Mouse (Mus musculus) T-cell, adult 66 days (primary cell): ENCODE results near the gene Rffl. TPM values are rescaled to one million over a fixed set of nuclear protein-coding genes. Genes with fewer than 3 reads are reported as not detected.

Source experiments
- total RNA-seq, 2 experiments: library from RNA; stranded (reverse); gene quantifications; 3 replicates in 1 of 2; 4 replicates in 1 of 2; pipeline ENCODE4 v1.2.4; 2023

Rffl gene
- total RNA-seq: 10 to 100 TPM; 17.9 to 22.8 TPM

GRCm38 (mm10) chr11:82871031-82871446 lies at the start of gene Rffl:
Gene Rffl (minus strand): TSS chr11:82871210.

GRCm38 (mm10) chr11:82910250-82910649 lies 39.2 kb upstream of the Rffl start, which contains the start of gene Unc45b:
Gene Unc45b (plus strand): TSS chr11:82910550.

GRCm38 (mm10) chr11:82907651-82908607 lies 36.9 kb upstream of the Rffl start, which contains the start of gene Nle1:
Gene Nle1 (minus strand): TSS chr11:82908411.

GRCm38 (mm10) chr11:82891936-82892335 lies 20.9 kb upstream of the Rffl start, which contains the start of gene Fndc8:
Gene Fndc8 (plus strand): TSS chr11:82892124.

GRCm38 (mm10) chr11:82890342-82890762 lies 19.3 kb upstream of the Rffl start, which contains the start of gene Rad51d:
Gene Rad51d (minus strand): TSS chr11:82890614.

GRCm38 (mm10) chr11:82780983-82781903 lies 89.8 kb downstream of the Rffl start, which contains the start of gene Lig3:
Gene Lig3 (plus strand): TSS chr11:82781108.

GRCm38 (mm10) chr11:82763742-82764437 lies 107.1 kb downstream of the Rffl start, which contains the start of the genes Cct6b and Zfp830:
Gene Cct6b (minus strand): TSS chr11:82764321.
Gene Zfp830 (plus strand): TSS chr11:82764345.

Other genes starting within 250 kb of the Rffl start
- gene Cct6b, start 106.9 kb downstream of the Rffl start, total RNA-seq: under 1 TPM; 0.50 to 0.67 TPM
- 10 to 100 TPM; 42.7 to 45.4 TPM for gene Zfp830, start 106.9 kb downstream of the Rffl start, total RNA-seq
- gene Lig3, start 90.1 kb downstream of the Rffl start, total RNA-seq: 10 to 100 TPM; 40.2 to 40.4 TPM
- 10 to 100 TPM; 15.5 to 23.2 TPM for gene Rad51d, start 19.4 kb upstream of the Rffl start, total RNA-seq
- not detected for gene Fndc8, start 20.9 kb upstream of the Rffl start, total RNA-seq
- gene Nle1, start 37.2 kb upstream of the Rffl start, total RNA-seq: 100 to 1,000 TPM in 1 of 2 experiments, 10 to 100 TPM in 1; 93.7 to 101 TPM
- gene Unc45b, start 39.3 kb upstream of the Rffl start, total RNA-seq: not detected
- 10 to 100 TPM; 58.9 to 70.8 TPM for gene Slfn5, start 80.1 kb upstream of the Rffl start, total RNA-seq
- 10 to 100 TPM; 22.4 to 23.2 TPM for gene Slfn9, start 120.6 kb upstream of the Rffl start, total RNA-seq
- 10 to 100 TPM; 55.0 to 55.9 TPM for gene Slfn8, start 149.6 kb upstream of the Rffl start, total RNA-seq
- 100 to 1,000 TPM; 201 to 232 TPM for gene Slfn2, start 193.9 kb upstream of the Rffl start, total RNA-seq
- 100 to 1,000 TPM; 134 to 172 TPM for gene Slfn1, start 245.6 kb upstream of the Rffl start, total RNA-seq